Mouse (Mus musculus) midbrain, embryonic 16.5 days (tissue): ENCODE results near the gene Sik3. TPM values are rescaled to one million over a fixed set of nuclear protein-coding genes. Genes with fewer than 3 reads are reported as not detected.

Source experiments
- ATAC-seq: fragments of 200-750 bp; cut with Nextera tagmentation; 2 replicates; pipeline ENCODE4 v1.8.0; 2017; ENCODE audit warnings: moderate TSS enrichment
- H3K27ac ChIP-seq: fragments of 300-500 bp; sonication (generic); 2 replicates; pipeline ENCODE4 v1.5.1; 2014; ENCODE audit warnings: mild to moderate bottlenecking, low read length, mixed read lengths
- H3K27me3 ChIP-seq: fragments of 300-500 bp; sonication (generic); 2 replicates; pipeline ENCODE4 v1.6.1; 2014; ENCODE audit warnings: low read depth, low read length, mixed read lengths; ENCODE audit not compliant: control insufficient read depth, insufficient read depth
- H3K36me3 ChIP-seq: fragments of 300-500 bp; sonication (generic); 2 replicates; pipeline ENCODE4 v1.6.1; 2014; ENCODE audit warnings: mild to moderate bottlenecking, low read length, moderate library complexity, mixed read lengths; ENCODE audit not compliant: control insufficient read depth, insufficient read depth
- H3K4me1 ChIP-seq: fragments of 300-500 bp; sonication (generic); 2 replicates; pipeline ENCODE4 v1.6.1; 2014; ENCODE audit warnings: mild to moderate bottlenecking, low read length, mixed read lengths; ENCODE audit not compliant: control insufficient read depth, insufficient read depth
- H3K4me2 ChIP-seq: fragments of 300-500 bp; sonication (generic); 2 replicates; pipeline ENCODE4 v1.6.1; 2014; ENCODE audit warnings: mild to moderate bottlenecking, low read length, mixed read lengths
- H3K4me3 ChIP-seq: fragments of 300-500 bp; sonication (generic); 2 replicates; pipeline ENCODE4 v1.5.1; 2014; ENCODE audit warnings: low read depth, mild to moderate bottlenecking, low read length, moderate library complexity, mixed read lengths
- H3K9ac ChIP-seq: fragments of 300-500 bp; sonication (generic); 2 replicates; pipeline ENCODE4 v1.6.1; 2014; ENCODE audit warnings: low read depth, low read length, mixed read lengths
- H3K9me3 ChIP-seq: fragments of 300-500 bp; sonication (generic); replicated peaks from 2 replicates; pipeline ENCODE4 v1.6.1; 2014; ENCODE audit warnings: mild to moderate bottlenecking, low read length, mixed read lengths; ENCODE audit not compliant: control insufficient read depth, poor library complexity, severe bottlenecking
- WGBS: fragments of 180-500 bp; shearing (Covaris S2); extraction: QIAGEN DNeasy Blood & Tissue Kit; methylation state at CpG from one replicate; pipeline ENCODE4 v1.1.7; 2014; 5-methylcytosine and 5-hydroxymethylcytosine counted together
- polyA plus RNA-seq: library from polyadenylated mRNA; unstranded; fragments of >200 nt; fragmentation: Nextera tagmentation; extraction: Ambion mirVana; gene quantifications from 2 replicates; pipeline ENCODE4 v1.2.1, GENCODE M21; 2015

Sik3 gene
- polyA plus RNA-seq, 1 experiment from 2014 or later, result 5.1 TPM

GRCm38 (mm10) chr9:46038786-46039185, 26.2 kb downstream of the Sik3 start:
- Histone ChIP-seq H3K36me3 (no peaks in the 10 kb centered on the region), H3K9ac (no peak overlapping the region), H3K4me1 (no peaks in the 10 kb centered on the region), H3K9me3 (no peaks in the 10 kb centered on the region), H3K27me3 (no peaks in the 10 kb centered on the region), H3K4me2 (no peak overlapping the region), H3K4me3 (no peak overlapping the region), H3K27ac (no peak overlapping the region)
- WGBS, result 95% methylated on average over 13 of the region's 13 CpGs
- no peak for ATAC-seq

GRCm38 (mm10) chr9:46041186-46041585, 28.6 kb downstream of the Sik3 start:
- H3K36me3 ChIP-seq, result no peaks in the 10 kb centered on the region
- no peaks in the 10 kb centered on the region for H3K9me3 ChIP-seq
- no peak overlapping the region for H3K4me3 ChIP-seq
- no peak for ATAC-seq
- no peak overlapping the region for H3K27ac ChIP-seq
- H3K27me3 ChIP-seq, result no peaks in the 10 kb centered on the region
- WGBS, result 96% methylated on average over 2 of the region's 2 CpGs
- H3K4me1 ChIP-seq, result no peaks in the 10 kb centered on the region
- H3K9ac ChIP-seq, result no peak overlapping the region
- H3K4me2 ChIP-seq, result no peak overlapping the region

GRCm38 (mm10) chr9:46042387-46042786, 29.8 kb downstream of the Sik3 start:
- no peak overlapping the region for H3K9ac ChIP-seq
- 71% methylated on average over 3 of the region's 3 CpGs for WGBS
- no peaks in the 10 kb centered on the region for H3K4me1 ChIP-seq

GRCm38 (mm10) chr9:46043626-46044025, 31.0 kb downstream of the Sik3 start:
- Histone ChIP-seq H3K36me3 (no peaks in the 10 kb centered on the region), H3K4me3 (no peak overlapping the region), H3K27me3 (no peaks in the 10 kb centered on the region), H3K4me2 (no peak overlapping the region), H3K4me1 (no peaks in the 10 kb centered on the region), H3K9me3 (no peaks in the 10 kb centered on the region), H3K9ac (no peak overlapping the region), H3K27ac (no peak overlapping the region)
- ATAC-seq, result no peak
- WGBS, result 87% methylated on average over 8 of the region's 8 CpGs

More at GRCm38 (mm10) chr9:46042387-46042786, 29.8 kb downstream of the Sik3 start:
- ATAC-seq, result no peak
- no peak overlapping the region for H3K4me2 ChIP-seq
- H3K27me3 ChIP-seq, result no peaks in the 10 kb centered on the region
- no peaks in the 10 kb centered on the region for H3K36me3 ChIP-seq
- no peak overlapping the region for H3K4me3 ChIP-seq
- no peaks in the 10 kb centered on the region for H3K9me3 ChIP-seq
- H3K27ac ChIP-seq, result no peak overlapping the region

GRCm38 (mm10) chr9:46046724-46047517, 34.3 kb downstream of the Sik3 start:
- no peaks in the 10 kb centered on the region for H3K9me3 ChIP-seq
- no peaks in the 10 kb centered on the region for H3K4me1 ChIP-seq
- no peaks in the 10 kb centered on the region for H3K36me3 ChIP-seq
- ATAC-seq, result no peak
- no peaks in the 10 kb centered on the region for H3K27me3 ChIP-seq
- H3K4me2 ChIP-seq, result no peak overlapping the region
- no peak overlapping the region for H3K27ac ChIP-seq
- no peak overlapping the region for H3K9ac ChIP-seq
- no peak overlapping the region for H3K4me3 ChIP-seq
- 58% methylated on average over 11 of the region's 11 CpGs for WGBS

GRCm38 (mm10) chr9:46049525-46049924, 36.9 kb downstream of the Sik3 start:
- Histone ChIP-seq H3K27ac (no peak overlapping the region), H3K9me3 (no peaks in the 10 kb centered on the region)
- WGBS, result 80% methylated on average over 7 of the region's 7 CpGs

GRCm38 (mm10) chr9:46050203-46050602, 37.6 kb downstream of the Sik3 start:
- Histone ChIP-seq H3K4me1 (no peaks in the 10 kb centered on the region), H3K4me2 (no peak overlapping the region), H3K9me3 (no peaks in the 10 kb centered on the region), H3K9ac (no peak overlapping the region), H3K27me3 (no peaks in the 10 kb centered on the region), H3K36me3 (no peaks in the 10 kb centered on the region), H3K27ac (no peak overlapping the region), H3K4me3 (no peak overlapping the region)
- 50% methylated on average over 8 of the region's 8 CpGs for WGBS
- ATAC-seq, result no peak

More at GRCm38 (mm10) chr9:46049525-46049924, 36.9 kb downstream of the Sik3 start:
- Histone ChIP-seq H3K9ac (no peak overlapping the region), H3K27me3 (no peaks in the 10 kb centered on the region), H3K4me3 (no peak overlapping the region), H3K4me1 (no peaks in the 10 kb centered on the region), H3K4me2 (no peak overlapping the region), H3K36me3 (no peaks in the 10 kb centered on the region)
- no peak for ATAC-seq

GRCm38 (mm10) chr9:46053014-46053666, 40.5 kb downstream of the Sik3 start:
- H3K4me2 ChIP-seq, result no peak overlapping the region
- no peaks in the 10 kb centered on the region for H3K9me3 ChIP-seq
- no peak for ATAC-seq
- no peaks in the 10 kb centered on the region for H3K27me3 ChIP-seq
- no peak overlapping the region for H3K9ac ChIP-seq
- H3K4me3 ChIP-seq, result no peak overlapping the region
- H3K36me3 ChIP-seq, result no peaks in the 10 kb centered on the region
- H3K4me1 ChIP-seq, result no peaks in the 10 kb centered on the region
- no peak overlapping the region for H3K27ac ChIP-seq
- WGBS, result 53% methylated on average over 9 of the region's 9 CpGs

- H3K4me1 ChIP-seq, result no peaks in the 10 kb centered on the region
- no peak for ATAC-seq
- H3K9ac ChIP-seq, result no peak overlapping the region
- no peak overlapping the region for H3K4me3 ChIP-seq
- H3K9me3 ChIP-seq, result no peaks in the 10 kb centered on the region
- WGBS, result 92% methylated on average over 3 of the region's 3 CpGs
- H3K27ac ChIP-seq, result no peak overlapping the region
- H3K36me3 ChIP-seq, result no peaks in the 10 kb centered on the region
- no peak overlapping the region for H3K4me2 ChIP-seq
- no peaks in the 10 kb centered on the region for H3K27me3 ChIP-seq
Observed at GRCm38 (mm10) chr9:46058065-46058464, 45.4 kb downstream of the Sik3 start.
